Mouse (Mus musculus): ENCODE data around the gene Spon1. TPM values are rescaled to one million over a fixed set of nuclear protein-coding genes. Genes with fewer than 3 reads are reported as not detected.

Gene Spon1
- polyA plus RNA-seq, 1 experiment from 2014 or later, result 62.4 TPM

DNA sequence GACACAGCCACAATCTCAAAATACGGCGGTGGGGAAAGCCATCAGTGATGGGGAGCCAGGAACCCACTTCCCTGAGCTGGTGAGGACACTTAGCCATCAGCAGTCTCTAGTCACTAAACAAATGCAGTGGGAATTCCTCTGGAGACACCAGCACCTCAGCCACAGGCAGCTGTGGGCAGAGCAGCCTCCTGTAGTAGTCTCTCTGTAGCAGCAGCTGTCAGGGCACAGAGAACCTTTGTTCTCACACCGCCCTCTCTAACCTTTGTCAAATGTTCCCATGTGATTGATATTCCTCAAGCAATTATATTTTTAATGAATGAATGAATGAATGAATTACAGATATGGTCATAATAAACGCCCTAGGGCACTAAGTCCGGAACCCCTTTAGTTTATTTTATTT is 305.6 kb downstream of the Spon1 start:
- H3K27me3 ChIP-seq, result no peaks in the 10 kb centered on the region

DNA sequence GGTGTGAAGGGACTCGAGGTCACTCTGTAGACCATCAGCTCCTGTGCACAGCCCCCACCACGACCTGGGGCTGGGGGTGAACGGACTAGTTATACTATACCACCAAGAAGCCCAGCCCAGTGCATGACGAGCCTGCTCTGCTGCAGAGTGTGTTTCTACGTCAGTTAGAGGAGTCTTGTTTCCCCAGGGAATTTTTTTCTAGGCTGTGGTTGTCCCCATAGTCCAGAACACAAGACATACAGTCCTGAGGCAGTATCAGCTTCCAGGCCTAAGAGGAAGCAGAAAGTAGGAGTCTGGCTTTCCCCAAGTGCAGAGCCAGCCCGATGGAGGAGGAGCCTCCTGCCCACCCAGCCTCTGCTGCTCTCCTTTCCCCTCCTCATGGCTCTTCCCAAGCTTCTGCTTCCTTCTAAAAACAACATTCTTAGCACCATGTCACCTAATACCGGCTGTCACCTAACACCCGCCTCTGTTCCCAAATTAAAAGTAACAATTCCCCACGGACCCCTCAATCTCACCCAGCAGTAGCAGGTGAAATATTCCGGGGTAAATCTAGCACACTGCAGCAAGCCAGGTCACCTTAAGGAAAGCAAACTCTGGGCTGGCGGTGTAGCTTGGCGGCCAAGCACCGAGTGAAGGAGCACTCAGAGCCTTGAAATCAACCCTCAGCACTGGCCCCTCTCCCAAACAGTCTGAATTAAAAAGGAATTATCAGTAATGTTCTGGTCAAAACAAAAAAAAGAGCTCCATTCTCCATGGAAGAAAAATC is 306.2 kb downstream of the Spon1 start:
- H3K9me3 ChIP-seq, result no peaks in the 10 kb centered on the region
- H3K9ac ChIP-seq (replicated peaks), result no peak overlapping the region
- H3K4me1 ChIP-seq (replicated peaks), result peaks cover 10% of the 10 kb centered on the region
- no peak overlapping the region for H3K27ac ChIP-seq
- ATAC-seq, result peak; percentile 49; the same call in 1 of the 2 replicates
- H3K4me3 ChIP-seq (replicated peaks), result no peak overlapping the region
- H3K27me3 ChIP-seq, result no peaks in the 10 kb centered on the region
- H3K36me3 ChIP-seq, result no peaks in the 10 kb centered on the region
- WGBS, result 55% methylated on average over 13 of the region's 13 CpGs
- H3K4me2 ChIP-seq (replicated peaks), result no peak overlapping the region

More for the DNA sequence above, 305.6 kb downstream of the Spon1 start:
- Histone ChIP-seq H3K9me3 (no peaks in the 10 kb centered on the region), H3K9ac (replicated peaks) (no peak overlapping the region), H3K36me3 (no peaks in the 10 kb centered on the region), H3K4me1 (replicated peaks) (peaks cover 17% of the 10 kb centered on the region), H3K4me2 (replicated peaks) (no peak overlapping the region), H3K27ac (no peak overlapping the region), H3K4me3 (replicated peaks) (no peak overlapping the region)
- 85% methylated on average over 5 of the region's 5 CpGs for WGBS
- ATAC-seq, result no peak

DNA sequence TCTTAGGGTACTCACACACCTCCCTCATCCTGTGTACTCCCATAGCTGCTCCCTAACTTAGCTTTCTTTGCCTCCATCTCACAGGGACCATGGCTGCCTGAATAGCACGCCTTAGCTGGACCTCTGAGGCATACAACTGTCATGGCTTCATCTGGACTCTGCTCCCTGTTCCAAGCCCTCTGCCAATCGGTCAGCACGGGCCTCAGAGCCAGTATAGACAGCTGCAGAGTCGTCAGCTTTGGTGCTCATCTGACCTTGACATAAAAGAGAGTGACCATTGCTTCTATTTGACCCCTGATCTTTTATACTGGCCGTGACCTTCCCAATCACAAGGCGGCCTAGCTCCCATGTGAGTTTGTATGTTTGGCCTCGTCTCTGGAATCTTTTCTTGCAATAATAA is 308.3 kb downstream of the Spon1 start:
- Histone ChIP-seq H3K4me2 (replicated peaks) (no peak overlapping the region), H3K9me3 (no peaks in the 10 kb centered on the region), H3K27me3 (no peaks in the 10 kb centered on the region), H3K27ac (no peak overlapping the region), H3K9ac (replicated peaks) (no peak overlapping the region), H3K4me3 (replicated peaks) (no peak overlapping the region), H3K4me1 (replicated peaks) (peaks cover 10% of the 10 kb centered on the region), H3K36me3 (no peaks in the 10 kb centered on the region)
- no peak for ATAC-seq
- WGBS, result 58% methylated on average over 7 of the region's 7 CpGs

DNA sequence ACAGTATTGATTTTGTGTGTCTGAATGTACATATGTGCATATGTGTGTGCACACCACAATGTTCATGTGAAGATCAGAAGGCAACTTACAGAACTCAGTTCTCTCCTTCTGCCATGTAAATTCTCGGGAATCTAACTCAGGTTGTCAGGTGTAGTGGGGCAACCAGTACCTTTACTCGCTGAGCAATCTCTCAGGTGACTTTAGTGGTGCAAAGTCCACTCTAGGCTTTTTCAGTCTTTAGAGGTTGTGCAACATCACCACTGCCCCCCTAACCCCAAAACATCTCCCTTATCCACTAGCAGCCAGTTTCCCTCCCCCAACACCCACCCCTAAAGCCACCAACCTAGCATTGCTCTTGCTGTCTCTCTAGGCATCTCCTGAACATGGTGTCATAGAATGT is 308.8 kb downstream of the Spon1 start:
- no peaks in the 10 kb centered on the region for H3K9me3 ChIP-seq
- H3K4me1 ChIP-seq (replicated peaks), result peaks cover 10% of the 10 kb centered on the region
- H3K27me3 ChIP-seq, result no peaks in the 10 kb centered on the region
- H3K9ac ChIP-seq (replicated peaks), result no peak overlapping the region
- 91% methylated on average over 2 of the region's 2 CpGs for WGBS
- no peaks in the 10 kb centered on the region for H3K36me3 ChIP-seq
- no peak overlapping the region for H3K27ac ChIP-seq
- H3K4me2 ChIP-seq (replicated peaks), result no peak overlapping the region
- H3K4me3 ChIP-seq (replicated peaks), result no peak overlapping the region
- no peak for ATAC-seq

DNA sequence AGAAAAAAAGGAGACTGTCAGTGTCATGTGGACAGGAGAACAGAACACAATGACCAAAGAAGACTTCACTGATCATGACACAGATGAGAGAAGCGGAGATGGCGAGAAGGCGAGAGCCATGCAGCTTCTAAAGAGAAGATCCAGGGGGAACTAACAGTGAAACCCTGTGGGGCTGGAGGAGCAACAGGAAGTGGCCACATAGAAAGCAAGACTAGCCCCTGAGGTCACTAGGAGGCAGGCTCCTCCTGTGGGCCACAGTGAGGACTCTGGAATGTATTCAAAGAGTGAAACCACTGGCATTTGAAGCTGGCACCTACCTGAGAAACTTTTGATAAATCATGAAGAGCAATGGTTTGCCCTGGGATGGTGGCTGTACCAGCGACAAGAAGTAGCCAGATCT is 313.5 kb downstream of the Spon1 start:
- no peak for ATAC-seq

DNA sequence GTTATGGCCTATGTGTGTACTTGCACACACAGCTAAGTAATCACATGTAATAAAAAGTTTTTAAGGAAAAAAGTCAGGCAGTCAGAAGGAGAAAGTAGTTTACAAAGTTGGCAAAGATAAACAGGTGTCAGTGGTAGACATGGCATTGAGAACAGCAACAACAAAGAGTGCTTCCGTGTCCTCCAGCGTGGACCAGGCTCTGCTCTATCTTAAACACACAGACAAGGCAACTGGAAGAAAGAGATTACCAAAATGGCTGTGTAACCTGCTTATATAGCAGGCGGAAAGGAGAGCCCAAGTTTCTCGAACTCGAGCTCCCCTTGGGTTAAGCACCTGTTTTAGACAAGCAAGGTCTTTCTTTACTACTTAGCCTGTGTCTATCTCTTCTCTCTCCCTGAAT is 314.5 kb downstream of the Spon1 start:
- no peak overlapping the region for H3K9ac ChIP-seq (replicated peaks)
- no peak overlapping the region for H3K4me2 ChIP-seq (replicated peaks)
- H3K27me3 ChIP-seq, result no peaks in the 10 kb centered on the region
- no peaks in the 10 kb centered on the region for H3K9me3 ChIP-seq
- H3K36me3 ChIP-seq, result no peaks in the 10 kb centered on the region
- 98% methylated on average over 5 of the region's 5 CpGs for WGBS
- no peak overlapping the region for H3K27ac ChIP-seq
- H3K4me1 ChIP-seq (replicated peaks), result no peaks in the 10 kb centered on the region
- H3K4me3 ChIP-seq (replicated peaks), result no peak overlapping the region
- ATAC-seq, result no peak

More for the DNA sequence above, 313.5 kb downstream of the Spon1 start:
- H3K4me3 ChIP-seq (replicated peaks), result no peak overlapping the region
- H3K9me3 ChIP-seq, result no peaks in the 10 kb centered on the region
- H3K9ac ChIP-seq (replicated peaks), result no peak overlapping the region
- no peak overlapping the region for H3K27ac ChIP-seq
- H3K36me3 ChIP-seq, result no peaks in the 10 kb centered on the region
- H3K4me1 ChIP-seq (replicated peaks), result no peaks in the 10 kb centered on the region
- H3K27me3 ChIP-seq, result no peaks in the 10 kb centered on the region
- no peak overlapping the region for H3K4me2 ChIP-seq (replicated peaks)
- 97% methylated on average over 4 of the region's 4 CpGs for WGBS

DNA sequence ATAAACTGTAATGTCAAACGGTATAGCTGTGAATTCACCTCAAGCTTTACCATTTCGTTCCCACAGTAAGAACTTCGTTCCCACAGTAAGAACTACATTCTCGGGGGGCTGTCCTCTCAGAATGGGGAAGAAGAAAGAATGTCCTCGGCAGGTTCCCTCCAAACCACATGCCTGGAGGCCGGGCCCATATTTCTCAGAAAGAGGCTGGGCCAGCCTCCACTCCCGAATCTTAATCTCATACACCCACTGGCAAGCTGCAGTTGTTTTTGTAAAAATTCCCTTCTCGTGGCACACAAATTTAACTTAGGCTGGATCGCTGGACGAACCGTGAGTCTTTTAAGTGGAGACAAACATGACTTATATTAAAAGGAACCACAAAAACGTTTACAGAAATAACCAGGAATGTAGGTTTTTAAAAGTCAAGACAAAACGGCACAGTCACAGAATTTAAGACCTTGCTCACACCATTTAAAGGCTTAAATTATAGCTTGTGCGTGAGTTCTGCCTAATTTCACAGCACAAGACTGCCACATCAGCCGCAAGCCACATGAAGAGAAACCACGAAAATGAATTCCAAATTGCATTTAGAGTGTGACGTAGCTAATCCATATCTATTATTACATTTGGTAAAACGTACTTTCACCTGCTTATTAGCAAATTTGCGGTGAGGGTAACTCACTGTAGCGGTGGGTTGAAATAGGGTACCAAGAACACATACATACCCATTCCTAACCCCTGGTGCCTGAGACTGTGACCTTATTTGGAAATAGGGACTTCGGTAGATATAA is 316.0 kb downstream of the Spon1 start:
- no peak overlapping the region for H3K4me2 ChIP-seq (replicated peaks)
- H3K27ac ChIP-seq, result no peak overlapping the region
- no peak overlapping the region for H3K9ac ChIP-seq (replicated peaks)
- no peak for ATAC-seq
- H3K4me1 ChIP-seq (replicated peaks), result no peaks in the 10 kb centered on the region; the same call in 1 of the 2 replicates
- H3K27me3 ChIP-seq, result no peaks in the 10 kb centered on the region
- no peaks in the 10 kb centered on the region for H3K36me3 ChIP-seq
- H3K9me3 ChIP-seq, result no peaks in the 10 kb centered on the region
- WGBS, result 85% methylated on average over 21 of the region's 21 CpGs
- no peak overlapping the region for H3K4me3 ChIP-seq (replicated peaks)

DNA sequence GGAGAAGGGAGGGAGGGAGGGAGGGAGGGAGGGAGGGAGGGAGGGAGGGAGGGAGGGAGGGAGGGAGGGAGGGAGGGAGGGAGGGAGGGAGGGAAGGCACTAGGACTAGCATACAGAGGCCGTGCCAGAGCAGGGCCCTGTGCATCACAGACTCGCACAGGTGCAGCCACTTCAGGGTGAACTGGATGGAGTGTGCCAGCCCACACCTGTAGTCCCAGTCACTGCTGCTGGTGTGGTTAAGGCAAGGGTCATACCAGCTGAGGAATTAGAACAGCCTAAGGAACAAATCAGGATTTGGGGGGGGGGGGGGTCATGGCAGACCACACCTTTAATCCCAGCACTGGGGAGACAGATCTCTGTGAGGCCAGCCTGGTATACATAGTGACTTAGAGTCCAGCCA is 317.3 kb downstream of the Spon1 start:
- Histone ChIP-seq H3K36me3 (no peaks in the 10 kb centered on the region), H3K4me3 (replicated peaks) (no peak overlapping the region), H3K9me3 (no peaks in the 10 kb centered on the region), H3K27ac (no peak overlapping the region), H3K27me3 (no peaks in the 10 kb centered on the region), H3K4me1 (replicated peaks) (peaks cover 6% of the 10 kb centered on the region), H3K4me2 (replicated peaks) (no peak overlapping the region), H3K9ac (replicated peaks) (no peak overlapping the region)
- no peak for ATAC-seq
- 75% methylated on average over 2 of the region's 2 CpGs for WGBS

DNA sequence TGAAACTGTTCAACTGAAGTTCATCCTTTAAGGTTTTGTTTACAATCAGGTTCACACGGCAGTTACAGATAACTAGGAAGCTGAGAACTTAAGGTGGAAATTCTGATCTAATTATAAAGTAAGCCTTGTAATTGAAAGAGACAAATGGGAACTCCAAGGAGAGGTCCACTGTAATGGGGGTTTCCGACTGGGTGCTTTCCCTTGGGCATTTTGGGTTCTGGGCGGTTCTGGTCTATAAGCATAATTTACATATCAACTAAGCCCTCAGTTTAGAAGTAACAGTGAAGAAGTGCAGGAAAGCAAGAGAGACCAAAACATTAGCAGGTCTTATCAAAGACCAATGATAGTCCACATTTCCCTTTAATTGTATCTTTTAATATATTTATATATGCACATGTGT is 318.0 kb downstream of the Spon1 start:
- H3K9me3 ChIP-seq, result no peaks in the 10 kb centered on the region
- H3K4me1 ChIP-seq (replicated peaks), result peaks cover 11% of the 10 kb centered on the region

DNA sequence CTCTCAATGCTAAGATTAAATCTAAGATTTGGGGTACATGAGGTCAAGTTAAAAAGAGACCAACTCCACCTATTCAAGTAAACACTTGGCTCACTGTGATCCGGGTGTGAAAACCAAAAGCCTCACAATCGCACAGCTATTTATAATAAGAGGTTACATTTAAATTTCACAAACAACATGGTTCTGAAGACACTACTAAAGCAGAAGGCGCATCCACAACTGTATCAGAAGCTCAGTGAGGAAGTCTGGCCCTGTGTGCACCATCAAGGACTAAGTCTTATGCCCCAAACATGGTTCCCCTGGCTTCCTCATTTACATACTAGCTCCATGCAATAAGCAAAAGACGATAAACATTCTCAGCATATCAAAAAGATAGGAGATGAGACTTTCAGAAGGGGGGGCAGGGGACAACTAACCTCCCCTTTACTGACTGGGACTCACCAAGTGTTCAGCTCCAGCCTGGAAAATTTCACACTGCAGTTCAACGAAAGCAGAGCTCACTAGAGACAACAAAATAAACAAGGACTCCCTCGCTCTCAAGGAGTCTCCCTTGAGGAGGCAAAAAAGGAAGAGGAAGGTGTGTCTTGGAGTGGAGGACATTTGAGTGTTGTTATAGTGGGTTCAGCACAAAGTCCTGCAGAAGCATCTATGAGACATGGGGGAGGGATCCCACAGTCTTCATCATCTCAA is 320.4 kb downstream of the Spon1 start:
- no peak overlapping the region for H3K4me2 ChIP-seq (replicated peaks)
- H3K9me3 ChIP-seq, result no peaks in the 10 kb centered on the region
- H3K27ac ChIP-seq, result no peak overlapping the region
- ATAC-seq, result no peak
- H3K9ac ChIP-seq (replicated peaks), result no peak overlapping the region
- no peak overlapping the region for H3K4me3 ChIP-seq (replicated peaks)
- no peaks in the 10 kb centered on the region for H3K27me3 ChIP-seq
- 83% methylated on average over 6 of the region's 6 CpGs for WGBS
- peaks cover 16% of the 10 kb centered on the region for H3K4me1 ChIP-seq (replicated peaks)
- H3K36me3 ChIP-seq, result no peaks in the 10 kb centered on the region

More for the DNA sequence above, 318.0 kb downstream of the Spon1 start:
- no peak for ATAC-seq
- no peak overlapping the region for H3K9ac ChIP-seq (replicated peaks)
- no peak overlapping the region for H3K4me3 ChIP-seq (replicated peaks)
- H3K36me3 ChIP-seq, result no peaks in the 10 kb centered on the region
- no peak overlapping the region for H3K4me2 ChIP-seq (replicated peaks)
- H3K27ac ChIP-seq, result no peak overlapping the region
- H3K27me3 ChIP-seq, result no peaks in the 10 kb centered on the region
- WGBS, result 84% methylated on average over 3 of the region's 3 CpGs

DNA sequence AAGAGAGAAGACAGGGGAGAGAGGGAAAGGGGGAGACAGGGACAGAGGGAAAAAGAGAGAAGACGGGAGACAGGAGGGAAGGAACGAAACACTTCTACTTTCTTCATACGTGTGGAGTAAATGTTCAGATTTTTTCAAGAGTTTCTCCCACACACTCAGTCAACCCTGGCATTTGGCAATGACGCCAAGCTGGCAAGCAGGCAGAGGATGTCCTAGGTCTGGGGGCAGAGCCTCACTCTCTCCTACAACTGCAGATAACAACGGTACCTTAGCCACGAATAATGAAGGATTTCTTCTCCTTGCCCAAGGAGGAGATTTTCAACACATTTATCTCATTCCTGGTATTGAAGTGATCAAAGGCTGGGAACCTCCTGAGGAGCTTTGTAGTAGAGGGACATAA is 321.5 kb downstream of the Spon1 start:
- WGBS, result 37% methylated on average over 6 of the region's 6 CpGs
- no peak overlapping the region for H3K27ac ChIP-seq
- H3K27me3 ChIP-seq, result no peaks in the 10 kb centered on the region
- H3K9ac ChIP-seq (replicated peaks), result no peak overlapping the region
- H3K4me2 ChIP-seq (replicated peaks), result no peak overlapping the region
- no peak for ATAC-seq
- no peaks in the 10 kb centered on the region for H3K9me3 ChIP-seq
- no peak overlapping the region for H3K4me3 ChIP-seq (replicated peaks)
- peaks cover 16% of the 10 kb centered on the region for H3K4me1 ChIP-seq (replicated peaks)
- H3K36me3 ChIP-seq, result no peaks in the 10 kb centered on the region

DNA sequence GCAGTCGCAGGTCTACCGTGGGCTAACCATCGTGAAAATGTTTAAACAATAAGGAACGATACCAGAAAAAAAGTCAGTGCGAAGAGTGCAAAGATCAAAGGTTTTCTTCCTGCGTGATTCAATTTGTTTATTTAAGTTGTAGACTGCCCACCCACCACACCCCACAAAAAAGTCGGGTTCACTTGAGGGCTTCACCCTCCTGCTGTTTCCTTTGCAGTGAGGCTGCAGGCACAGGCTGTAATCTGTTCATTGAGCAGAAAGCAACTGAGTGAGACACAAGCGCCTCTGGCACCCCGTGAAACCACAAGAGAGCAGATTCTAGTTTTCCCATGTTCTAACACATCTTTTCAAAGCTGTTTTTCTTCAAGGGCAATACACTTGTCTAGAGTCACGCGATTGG is 322.2 kb downstream of the Spon1 start:
- no peak for ATAC-seq

More for the DNA sequence above, 322.2 kb downstream of the Spon1 start:
- no peak overlapping the region for H3K4me2 ChIP-seq (replicated peaks)
- H3K27ac ChIP-seq, result no peak overlapping the region
- 6% methylated on average over 11 of the region's 11 CpGs for WGBS
- no peaks in the 10 kb centered on the region for H3K36me3 ChIP-seq
- no peaks in the 10 kb centered on the region for H3K27me3 ChIP-seq
- H3K4me1 ChIP-seq (replicated peaks), result peaks cover 16% of the 10 kb centered on the region
- H3K4me3 ChIP-seq (replicated peaks), result no peak overlapping the region
- H3K9ac ChIP-seq (replicated peaks), result no peak overlapping the region
- no peaks in the 10 kb centered on the region for H3K9me3 ChIP-seq

Data from midbrain, embryonic 13.5 days (tissue).